10 mouse cellular contexts compared by ENCODE assay signal in genomic region chr9:107971690-107972541, GRCm38 (mm10). TPM values are rescaled to one million over a fixed set of nuclear protein-coding genes. Genes with fewer than 3 reads are reported as not detected.
A peak's percentile ranks its signal among the peaks of the same experiment; 100 is the strongest.
DNase-seq lines count a peak whose midpoint lies in the region; ATAC-seq and TF ChIP-seq lines count a peak whose summit lies in the region.
"Had no signal": no experiment of that assay in that cellular context is flagged by ENCODE, and none has a peak within 500 bp of the region (broad histone marks: within the 10 kb centered on the region; RNA-seq: fewer than 3 reads in every experiment).

No protein-coding gene starts in this region.

- H3K27me3 ChIP-seq in kidney, adult 2 months (replicated peaks; ENCODE audit: control insufficient read depth, insufficient read depth, low read length): no peaks in the 10 kb centered on the region
- H3K27me3 ChIP-seq in intestine, postnatal 0 days (replicated peaks; ENCODE audit: control insufficient read depth, insufficient read depth, low read length): no peaks in the 10 kb centered on the region

- H3K4me3 ChIP-seq in kidney, adult 2 months (ENCODE audit: insufficient read depth, low read depth, low read length): no peak overlapping the region
- H3K4me3 ChIP-seq in intestine, postnatal 0 days (ENCODE audit: low read depth, low read length): no peak overlapping the region

- no peak for TF ChIP-seq CTCF in kidney, adult 2 months (conservative IDR thresholded peaks at IDR 0.05; ENCODE audit: insufficient read depth, insufficient read length, low read depth, low read length)
- TF ChIP-seq CTCF in intestine, postnatal 0 days (IDR thresholded peaks at IDR 0.05; ENCODE audit: low read depth): no peak

- DNase-seq in kidney, adult 2 months: peak; percentile 33
- no peak for DNase-seq in kidney, postnatal 10 days
- peak; percentile 93 for DNase-seq in c-Kit-positive CD71-positive TER-119-positive erythroid progenitor cells, embryonic 14.5 days (ENCODE audit: low spot score)
- DNase-seq in spleen, postnatal 36 days (ENCODE audit: low spot score in 2 of 2): peak; percentile 51 to 72
- no peak for DNase-seq in thymus, postnatal 25 days
- DNase-seq: cerebellum, postnatal 36 days had no signal

- H3K4me2 ChIP-seq in intestine, postnatal 0 days (replicated peaks; ENCODE audit: low read depth): no peak overlapping the region

- 61% methylated on average over 8 of the region's 8 CpGs for WGBS in kidney, adult 2 months
- WGBS in intestine, postnatal 0 days: 53% methylated on average over 8 of the region's 8 CpGs

- no peaks in the 10 kb centered on the region for H3K36me3 ChIP-seq in kidney, adult 2 months (ENCODE audit: control insufficient read depth, insufficient read depth, low read length)
- peaks cover 12% of the 10 kb centered on the region; the same call in 1 of the 2 replicates for H3K36me3 ChIP-seq in intestine, postnatal 0 days (ENCODE audit: control insufficient read depth, insufficient read depth)

- TF ChIP-seq POLR2A in kidney, adult 2 months (IDR thresholded peaks at IDR 0.05; ENCODE audit: low read depth, low read length): no peak

- H3K4me1 ChIP-seq in kidney, adult 2 months (ENCODE audit: control insufficient read depth, insufficient read depth, low read length): no peaks in the 10 kb centered on the region
- H3K4me1 ChIP-seq in intestine, postnatal 0 days (replicated peaks; ENCODE audit: control insufficient read depth, insufficient read depth, low read length): peaks cover 7% of the 10 kb centered on the region; the same call in 1 of the 2 replicates

- H3K9me3 ChIP-seq in intestine, postnatal 0 days (ENCODE audit: control insufficient read depth): no peaks in the 10 kb centered on the region

- no peak overlapping the region for H3K27ac ChIP-seq in kidney, adult 2 months (ENCODE audit: insufficient read depth, low read depth, low read length)
- 0 out of 2 replicates have a peak overlapping the region, but pooled peaks have one; percentile 24 for H3K27ac ChIP-seq in intestine, postnatal 0 days (ENCODE audit: low read depth, low read length)

- no peak overlapping the region for H3K9ac ChIP-seq in intestine, postnatal 0 days (ENCODE audit: low read depth, low read length)

- peak; percentile 11; the same call in 1 of the 2 replicates for ATAC-seq in intestine, postnatal 0 days
- no peak for ATAC-seq in monocyte, adult 5-6 weeks (replicated peaks; ENCODE audit: insufficient number of reproducible peaks, low FRiP score, low TSS enrichment, poor library complexity, severe bottlenecking)
- no peak for ATAC-seq in inflammation-experienced regulatory T-cells, adult 6 months

RNA-seq across cellular contexts. Expression of gene Uba7, which starts 3.4 kb away (rescaled TPM):
- polyA plus RNA-seq in kidney, adult 2 months (2012; rRNA removed): 42.4 and 43.0 TPM in 2 replicates
- polyA plus RNA-seq in intestine, postnatal 0 days (2015; fragmentation: Nextera tagmentation; extraction: Ambion mirVana): 43.8 and 50.6 TPM in 2 replicates
- 40.1 to 97.0 TPM (median 50.1 TPM) in 3 replicates for total RNA-seq in monocyte, adult 5-6 weeks (2017)
- polyA plus RNA-seq in inflammation-experienced regulatory T-cells, adult 6 months (2017; shearing (Covaris generic)): 100 to 1,000 TPM; 120 to 204 (median 167) TPM

RNA-seq across cellular contexts. Expression of gene Gm20661, which starts 10.9 kb away (rescaled TPM):
- 0.11 and 0.14 TPM in 2 replicates for polyA plus RNA-seq in kidney, adult 2 months (2012; rRNA removed)
- polyA plus RNA-seq in intestine, postnatal 0 days (2015; fragmentation: Nextera tagmentation; extraction: Ambion mirVana): 0.39 and 0.88 TPM in 2 replicates
- not detected in 3 replicates for total RNA-seq in monocyte, adult 5-6 weeks (2017)
- polyA plus RNA-seq in inflammation-experienced regulatory T-cells, adult 6 months (2017; shearing (Covaris generic)): not detected
- total RNA-seq: gastrocnemius, adult 8-10 months had no signal

RNA-seq across cellular contexts. Expression of gene Inka1, which starts 13.8 kb away (rescaled TPM):
- 7.9 and 10.0 TPM in 2 replicates for polyA plus RNA-seq in kidney, adult 2 months (2012; rRNA removed)
- polyA plus RNA-seq in intestine, postnatal 0 days (2015; fragmentation: Nextera tagmentation; extraction: Ambion mirVana): 17.3 and 19.4 TPM in 2 replicates
- 3.7 to 14.4 TPM (median 10.5 TPM) in 3 replicates for total RNA-seq in monocyte, adult 5-6 weeks (2017)
- polyA plus RNA-seq in inflammation-experienced regulatory T-cells, adult 6 months (2017; shearing (Covaris generic)): under 1 TPM; 0.35 to 0.89 (median 0.82) TPM

RNA-seq across cellular contexts. Expression of gene Cdhr4, which starts 20.4 kb away (rescaled TPM):
- polyA plus RNA-seq in kidney, adult 2 months (2012; rRNA removed): 0.94 and 2.6 TPM in 2 replicates
- polyA plus RNA-seq in intestine, postnatal 0 days (2015; fragmentation: Nextera tagmentation; extraction: Ambion mirVana): 1.6 and 2.0 TPM in 2 replicates
- total RNA-seq in monocyte, adult 5-6 weeks (2017): 2.8 TPM in 1 of 3 replicates, not detected in the others
- polyA plus RNA-seq in inflammation-experienced regulatory T-cells, adult 6 months (2017; shearing (Covaris generic)): under 1 TPM in 1 of 3 experiments, not detected in 2; 0.73 TPM
- total RNA-seq: gastrocnemius, adult 8-10 months had no signal

RNA-seq across cellular contexts. Expression of gene Traip, which starts 22.0 kb away (rescaled TPM):
- 0.26 and 0.28 TPM in 2 replicates for polyA plus RNA-seq in kidney, adult 2 months (2012; rRNA removed)
- 3.2 and 3.7 TPM in 2 replicates for polyA plus RNA-seq in intestine, postnatal 0 days (2015; fragmentation: Nextera tagmentation; extraction: Ambion mirVana)
- total RNA-seq in monocyte, adult 5-6 weeks (2017): 1.5 to 1.8 TPM (median 1.6 TPM) in 3 replicates
- 10 to 100 TPM in 1 of 3 experiments, 1 to 10 TPM in 2; 2.7 to 11.6 (median 8.2) TPM for polyA plus RNA-seq in inflammation-experienced regulatory T-cells, adult 6 months (2017; shearing (Covaris generic))

Comparison
In these comparisons a context has a peak if more than half of its experiments do, and no peak if none do; other contexts are left out.
1. DNase-seq: peak in kidney, adult 2 months (single experiment), c-Kit-positive CD71-positive TER-119-positive erythroid progenitor cells, embryonic 14.5 days (single experiment) and spleen, postnatal 36 days (2 of 2); none in kidney, postnatal 10 days (single experiment) and thymus, postnatal 25 days (single experiment).